Mouse (Mus musculus) CH12.LX (cell line): Measurements from ENCODE around the gene Ankdd1b. TPM values are rescaled to one million over a fixed set of nuclear protein-coding genes. Genes with fewer than 3 reads are reported as not detected.

ENCODE experiments used
- DNase-seq: peaks from one replicate; pipeline ENCODE4 v3.0.0-alpha.2; 2013; ENCODE audit errors: extremely low read depth
- H3K27ac ChIP-seq: 2 replicates; pipeline ENCODE4 v1.5.1; 2012; ENCODE audit warnings: low read depth, mild to moderate bottlenecking, control low read depth, moderate library complexity; ENCODE audit not compliant: insufficient read depth
- H3K27me3 ChIP-seq: replicated peaks from 2 replicates; pipeline ENCODE3; 2012; ENCODE audit warnings: inconsistent platforms
- H3K36me3 ChIP-seq, 2 experiments: replicated peaks in 1 of 2; 2 replicates each; pipeline versions ENCODE3 to v1.6.1; 2012; ENCODE audit warnings: inconsistent platforms in 1 of 2, low read length in 1 of 2, mild to moderate bottlenecking in 1 of 2, mixed read lengths in 1 of 2, moderate library complexity in 1 of 2; ENCODE audit not compliant: control insufficient read depth in 1 of 2, insufficient read depth in 1 of 2
- H3K4me1 ChIP-seq, 2 experiments: 2 replicates each; pipeline ENCODE4 v1.6.1; 2012; ENCODE audit warnings: inconsistent platforms in 1 of 2, moderate library complexity in 1 of 2; ENCODE audit not compliant: insufficient read depth in 2 of 2, control insufficient read depth in 1 of 2
- H3K4me2 ChIP-seq: 2 replicates; pipeline ENCODE4 v1.6.1; 2012; ENCODE audit warnings: low read depth, mild to moderate bottlenecking, control low read depth; ENCODE audit not compliant: poor library complexity, insufficient read depth, severe bottlenecking
- H3K4me3 ChIP-seq, 3 experiments: fragments of 150-350 bp in 1 of 3; sonication (generic) in 1 of 3; replicated peaks in 1 of 3; 2 replicates each; pipeline versions ENCODE3 to v1.5.1; 2011 to 2012; ENCODE audit warnings: low read depth in 2 of 3, low read length in 2 of 3, mild to moderate bottlenecking in 2 of 3, moderate library complexity in 2 of 3, control low read depth in 1 of 3, improper control_type of control experiment in 1 of 3, inconsistent platforms in 1 of 3, mixed read lengths in 1 of 3; ENCODE audit not compliant: poor library complexity in 1 of 3
- H3K79me2 ChIP-seq: replicated peaks from 2 replicates; pipeline ENCODE4 v1.6.1; 2012; ENCODE audit warnings: mild to moderate bottlenecking, moderate library complexity; ENCODE audit not compliant: control insufficient read depth, poor library complexity, insufficient read depth, severe bottlenecking; ENCODE audit errors: extremely low read depth
- H3K9ac ChIP-seq: 2 replicates; pipeline ENCODE4 v1.6.1; 2012; ENCODE audit warnings: low read depth, mild to moderate bottlenecking, control low read depth, moderate library complexity; ENCODE audit not compliant: insufficient read depth
- H3K9me3 ChIP-seq: replicated peaks from 2 replicates; pipeline ENCODE3; 2012; ENCODE audit warnings: low read length, inconsistent platforms, mixed read lengths
- E2F4 ChIP-seq: IDR thresholded peaks from 2 replicates; pipeline ENCODE4 v1.6.1; 2011; ENCODE audit warnings: low read depth, low read length, improper control_type of control experiment; ENCODE audit not compliant: insufficient replicate concordance
- ELF1 ChIP-seq: IDR thresholded peaks from 2 replicates; pipeline ENCODE4 v1.6.1; 2014; ENCODE audit warnings: low read depth, mild to moderate bottlenecking, inconsistent platforms, low read length, improper control_type of control experiment
- EP300 ChIP-seq: IDR thresholded peaks from 2 replicates; pipeline ENCODE4 v1.6.1; 2011; ENCODE audit warnings: low read length, improper control_type of control experiment
- ETS1 ChIP-seq: conservative IDR thresholded peaks from 2 replicates; pipeline ENCODE4 v1.6.1; 2012; ENCODE audit warnings: low read depth, mild to moderate bottlenecking, inconsistent platforms, low read length, improper control_type of control experiment, moderate library complexity
- GABPA ChIP-seq: IDR thresholded peaks from 2 replicates; pipeline ENCODE4 v1.6.1; 2012; ENCODE audit warnings: low read depth, low read length, improper control_type of control experiment, inconsistent platforms; ENCODE audit not compliant: insufficient replicate concordance
- IRF4 ChIP-seq: IDR thresholded peaks from 2 replicates; pipeline ENCODE4 v1.6.1; 2014; ENCODE audit warnings: low read depth, mild to moderate bottlenecking, inconsistent platforms, low read length, improper control_type of control experiment
- JUN ChIP-seq: IDR thresholded peaks from 2 replicates; pipeline ENCODE4 v1.6.1; 2011; ENCODE audit warnings: low read depth, mild to moderate bottlenecking, low read length, improper control_type of control experiment, moderate library complexity; ENCODE audit not compliant: insufficient read depth
- JUND ChIP-seq: conservative IDR thresholded peaks from 2 replicates; pipeline ENCODE4 v1.6.1; 2011; ENCODE audit warnings: low read depth, low read length, improper control_type of control experiment
- KAT2A ChIP-seq: IDR thresholded peaks from 2 replicates; pipeline ENCODE4 v1.6.1; 2012; ENCODE audit warnings: low read length, improper control_type of control experiment, inconsistent platforms; ENCODE audit not compliant: insufficient replicate concordance
- MAX ChIP-seq: IDR thresholded peaks from 2 replicates; pipeline ENCODE4 v1.6.1; 2011; ENCODE audit warnings: low read length, improper control_type of control experiment
- MEF2A ChIP-seq: IDR thresholded peaks from 2 replicates; pipeline ENCODE4 v1.6.1; 2014; ENCODE audit warnings: low read depth, mild to moderate bottlenecking, inconsistent platforms, low read length, improper control_type of control experiment, borderline replicate concordance
- MXI1 ChIP-seq: IDR thresholded peaks from 2 replicates; pipeline ENCODE4 v1.6.1; 2011; ENCODE audit warnings: mild to moderate bottlenecking, low read depth, low read length, improper control_type of control experiment
- MYC ChIP-seq: IDR thresholded peaks from 2 replicates; pipeline ENCODE4 v1.6.1; 2011; ENCODE audit warnings: low read depth, mild to moderate bottlenecking, improper control_type of control experiment, low read length
- NRF1 ChIP-seq: IDR thresholded peaks from 2 replicates; pipeline ENCODE4 v1.6.1; 2014; ENCODE audit warnings: low read depth, mild to moderate bottlenecking, inconsistent platforms, low read length, improper control_type of control experiment, moderate library complexity
- PAX5 ChIP-seq: IDR thresholded peaks from 2 replicates; pipeline ENCODE4 v1.6.1; 2012; ENCODE audit warnings: low read length, inconsistent platforms, mixed read lengths
- POLR2A ChIP-seq: IDR thresholded peaks from 2 replicates; pipeline ENCODE4 v1.6.1; 2011; ENCODE audit warnings: low read depth, mild to moderate bottlenecking, improper control_type of control experiment, low read length
- POLR2AphosphoS2 ChIP-seq: IDR thresholded peaks from 2 replicates; pipeline ENCODE4 v1.6.1; 2011; ENCODE audit warnings: low read depth, low read length, improper control_type of control experiment
- RCOR1 ChIP-seq: conservative IDR thresholded peaks from 2 replicates; pipeline ENCODE4 v1.6.1; 2012; ENCODE audit warnings: low read depth, mild to moderate bottlenecking, inconsistent platforms, low read length, improper control_type of control experiment
- SMC3 ChIP-seq: IDR thresholded peaks from 2 replicates; pipeline ENCODE4 v1.6.1; 2011; ENCODE audit warnings: low read depth, low read length, improper control_type of control experiment
- TBP ChIP-seq: conservative IDR thresholded peaks from 2 replicates; pipeline ENCODE4 v1.6.1; 2011; ENCODE audit warnings: low read depth, low read length, improper control_type of control experiment
- TCF12 ChIP-seq: IDR thresholded peaks from 2 replicates; pipeline ENCODE4 v1.6.1; 2014; ENCODE audit warnings: low read depth, mild to moderate bottlenecking, inconsistent platforms, low read length, improper control_type of control experiment
- UBTF ChIP-seq: IDR thresholded peaks from 2 replicates; pipeline ENCODE4 v1.6.1; 2012; ENCODE audit warnings: low read depth, mild to moderate bottlenecking, inconsistent platforms, low read length, improper control_type of control experiment, moderate library complexity
- USF1 ChIP-seq: IDR thresholded peaks from 2 replicates; pipeline ENCODE4 v1.6.1; 2014; ENCODE audit warnings: low read depth, mild to moderate bottlenecking, inconsistent platforms, low read length, improper control_type of control experiment
- ZKSCAN1 ChIP-seq: IDR thresholded peaks from 2 replicates; pipeline ENCODE4 v1.6.1; 2012; ENCODE audit warnings: low read depth, inconsistent platforms, low read length, improper control_type of control experiment, borderline replicate concordance
- ZMIZ1 ChIP-seq: IDR thresholded peaks from 2 replicates; pipeline ENCODE4 v1.6.1; 2012; ENCODE audit warnings: low read depth, mild to moderate bottlenecking, inconsistent platforms, low read length, improper control_type of control experiment
- dilution Hi-C: fragments of 300-500 bp; cut with MboI; formaldehyde crosslinking; loops from 2 replicates; pipeline ENCODE4 v1.14.3; 2020; ENCODE audit warnings: low sequenced_read_pairs; ENCODE audit not compliant: extremely low pct_unique_long_range_greater_than_20kb, extremely low pct_ligation_motif_present
- in situ Hi-C: fragments of 300-500 bp; cut with MboI; formaldehyde crosslinking; loops from 3 replicates; pipeline ENCODE4 v1.14.3; 2019; ENCODE audit warnings: low sequenced_read_pairs, low pct_ligation_motif_present, low pct_unique_long_range_greater_than_20kb, mixed read lengths
- polyA plus RNA-seq: library from polyadenylated mRNA; unstranded; fragments of >175 nt; gene quantifications from 2 replicates; pipeline ENCODE4 v1.2.1, GENCODE M21; 2012; ENCODE audit warnings: low read depth; ENCODE audit not compliant: insufficient read length
- total RNA-seq, 2 experiments: library from RNA; depleted of rRNA; stranded (reverse); fragments of 300-350 nt in 1 of 2; fragments of >200 nt in 1 of 2; gene quantifications; 2 replicates each; pipeline ENCODE4 v1.2.3; 2012 to 2014

Gene Ankdd1b
- total and polyA plus RNA-seq, 3 experiments: 0.08 TPM; not detected in 2

- peak; percentile 66; the same call in 1 of the 2 replicates for TF ChIP-seq JUN
- TF ChIP-seq MAX: peak; percentile 38; the same call in 1 of the 2 replicates
- TF ChIP-seq UBTF: no peak
- no peak for TF ChIP-seq ZKSCAN1
- no peak for TF ChIP-seq ZMIZ1
- peak; percentile 77; the same call in 1 of the 2 replicates for TF ChIP-seq MYC
- no peak for TF ChIP-seq MXI1
Observed at GRCm38 (mm10) chr13:96487230-96487629, 16.2 kb upstream of the Ankdd1b start (continued).

GRCm38 (mm10) chr13:96478991-96479390 is 8.0 kb upstream of the Ankdd1b start:
- peaks cover 0 to 8% of the 10 kb centered on the region in 2 experiments; a peak in 2 of 4 replicates for H3K4me1 ChIP-seq
- in situ Hi-C loops: no loop called here
- H3K9me3 ChIP-seq: no peaks in the 10 kb centered on the region
- H3K4me2 ChIP-seq: no peak overlapping the region
- dilution Hi-C loops: no loop called here
- H3K79me2 ChIP-seq: no peaks in the 10 kb centered on the region
- H3K36me3 ChIP-seq: peaks cover 13 to 32% of the 10 kb centered on the region in 2 experiments
- H3K27ac ChIP-seq: no peak overlapping the region
- no peak overlapping the region for H3K4me3 ChIP-seq
- H3K27me3 ChIP-seq: no peaks in the 10 kb centered on the region
- DNase-seq: no peak
- H3K9ac ChIP-seq: no peak overlapping the region
- TF ChIP-seq EP300 (peak; percentile 77), JUN (peak; percentile 69), NRF1 (no peak), ETS1 (no peak), KAT2A (no peak), IRF4 (peak; percentile 85), MEF2A (peak; percentile 61; the same call in 1 of the 2 replicates), JUND (peak; percentile 89)

- Histone ChIP-seq H3K27ac (no peak overlapping the region), H3K27me3 (no peaks in the 10 kb centered on the region), H3K4me3 (no peak overlapping the region), H3K36me3 (peaks cover 5 to 19% of the 10 kb centered on the region in 2 experiments), H3K9me3 (no peaks in the 10 kb centered on the region), H3K4me2 (no peak overlapping the region), H3K9ac (no peak overlapping the region), H3K4me1 (peaks cover 0 to 8% of the 10 kb centered on the region in 2 experiments; a peak in 2 of 4 replicates), H3K79me2 (no peaks in the 10 kb centered on the region)
- in situ Hi-C loops: no loop called here
- TF ChIP-seq RCOR1: no peak
- no peak for TF ChIP-seq TBP
- TF ChIP-seq USF1: no peak
- no peak for TF ChIP-seq ELF1
- TF ChIP-seq POLR2AphosphoS2: no peak
- TF ChIP-seq GABPA: no peak
- TF ChIP-seq MEF2A: no peak
- TF ChIP-seq TCF12: no peak
- TF ChIP-seq POLR2A: no peak
- no peak for TF ChIP-seq EP300
- TF ChIP-seq PAX5: no peak
- no peak for TF ChIP-seq E2F4
- no peak for TF ChIP-seq ZKSCAN1
- TF ChIP-seq IRF4: no peak
- TF ChIP-seq MYC: no peak
- TF ChIP-seq ETS1: no peak
- TF ChIP-seq SMC3: no peak
- DNase-seq: no peak
- dilution Hi-C loops: no loop called here
Observed at GRCm38 (mm10) chr13:96477226-96477625, 6.2 kb upstream of the Ankdd1b start.
